Mouse (Mus musculus): ENCODE data around the gene Myrf.

Myrf gene

GRCm38 (mm10) chr19:10240654-10241305, at the start of gene Myrf:
Gene Myrf, minus strand, starts transcription at chr19:10240748.
- no peak for TF ChIP-seq GATA4 (IDR thresholded peaks at IDR 0.05; ENCODE audit: insufficient replicate concordance, low read length)

DNA sequence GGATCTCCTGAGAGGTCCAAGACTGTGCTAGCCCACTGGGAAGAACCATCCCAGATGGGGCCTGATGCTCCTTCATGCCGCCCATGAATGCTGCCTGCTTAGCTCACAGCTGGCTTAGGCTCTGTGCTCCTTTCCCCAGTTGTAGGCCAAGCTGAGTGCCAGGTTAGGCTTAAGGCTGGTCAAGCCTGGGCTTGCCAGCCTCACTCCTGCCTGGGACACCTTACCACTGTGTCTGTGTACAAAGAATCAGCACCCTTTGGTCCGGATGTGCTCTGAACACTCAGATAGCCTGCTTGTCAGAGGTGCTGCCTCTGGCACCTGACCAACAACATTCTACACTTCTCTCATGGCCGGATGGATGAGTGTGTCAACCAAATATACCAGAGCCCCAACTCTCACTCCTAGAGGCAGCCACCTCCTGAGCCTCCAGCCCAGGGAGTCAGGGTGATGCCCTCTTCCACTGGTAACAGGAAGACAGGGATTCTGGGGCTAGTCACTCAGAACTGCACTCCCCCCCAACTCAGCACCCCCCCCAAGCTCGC, 49.1 kb upstream of the Myrf start:
- no peak for TF ChIP-seq GATA4 (IDR thresholded peaks at IDR 0.05; ENCODE audit: insufficient replicate concordance, low read length)

- TF ChIP-seq GATA4 (IDR thresholded peaks at IDR 0.05; ENCODE audit: insufficient replicate concordance, low read length), result no peak
Observed at GRCm38 (mm10) chr19:10288125-10289040, 47.8 kb upstream of the Myrf start.

- no peak for TF ChIP-seq GATA4 (IDR thresholded peaks at IDR 0.05; ENCODE audit: insufficient replicate concordance, low read length)
Observed at GRCm38 (mm10) chr19:10286458-10286872, 45.9 kb upstream of the Myrf start.

- TF ChIP-seq GATA4 (IDR thresholded peaks at IDR 0.05; ENCODE audit: insufficient replicate concordance, low read length), result no peak
Observed at GRCm38 (mm10) chr19:10280771-10281540, 40.4 kb upstream of the Myrf start.

DNA sequence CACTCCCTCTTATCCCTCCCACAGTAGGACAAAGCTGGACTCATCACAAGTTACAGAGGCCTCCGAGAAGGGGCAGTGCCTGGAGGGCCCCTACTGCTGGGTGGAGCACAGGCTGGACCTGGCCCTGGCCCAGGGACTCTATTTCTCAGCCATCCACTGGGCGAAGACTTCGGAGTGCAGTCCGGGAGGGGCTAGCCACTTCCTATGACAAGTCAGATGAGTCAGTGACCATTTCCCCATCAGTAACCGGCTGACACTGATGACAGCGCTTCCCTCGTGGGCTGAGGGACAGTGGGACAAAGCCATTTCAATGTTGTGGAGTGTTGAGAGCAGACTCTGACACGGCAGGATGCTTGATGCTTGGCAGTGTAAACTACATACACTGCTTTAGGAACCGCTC, 39.1 kb upstream of the Myrf start:
- no peak for TF ChIP-seq GATA4 (IDR thresholded peaks at IDR 0.05; ENCODE audit: insufficient replicate concordance, low read length)

DNA sequence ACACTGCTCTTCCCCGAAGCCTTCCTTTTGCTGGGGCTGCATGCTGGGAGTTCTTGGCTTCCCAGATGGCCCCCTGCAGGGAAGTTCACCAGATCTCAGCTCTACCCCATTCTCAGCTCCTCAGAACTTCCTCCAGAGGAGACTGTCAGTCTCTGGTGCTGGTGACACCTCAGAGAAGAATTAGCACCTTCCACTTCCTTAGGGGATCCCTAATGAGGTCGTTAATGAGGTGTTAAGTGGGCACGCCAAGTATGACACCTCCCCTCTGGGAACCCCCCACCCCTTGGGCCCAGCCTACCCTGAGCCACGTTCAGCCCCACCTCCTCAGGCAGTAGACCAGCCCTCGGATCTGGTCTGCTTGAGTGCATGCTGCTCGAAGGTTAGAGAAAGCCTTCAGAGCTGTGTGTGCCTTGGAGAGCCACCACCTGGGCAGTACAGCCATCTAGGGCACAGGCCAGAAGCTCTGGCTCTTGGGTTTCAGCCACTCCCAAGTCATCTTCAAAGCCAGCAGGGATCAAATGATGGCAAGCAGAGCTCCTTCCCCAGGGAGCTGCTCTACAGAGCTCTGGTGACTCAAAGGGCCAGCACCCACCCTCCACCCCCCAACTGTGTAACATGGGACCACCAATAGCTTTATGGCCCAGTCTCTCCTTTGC, 38.2 kb upstream of the Myrf start:
- TF ChIP-seq GATA4 (IDR thresholded peaks at IDR 0.05; ENCODE audit: insufficient replicate concordance, low read length), result no peak

- TF ChIP-seq GATA4 (IDR thresholded peaks at IDR 0.05; ENCODE audit: insufficient replicate concordance, low read length), result no peak
Observed at GRCm38 (mm10) chr19:10277759-10278158, 37.2 kb upstream of the Myrf start.

DNA sequence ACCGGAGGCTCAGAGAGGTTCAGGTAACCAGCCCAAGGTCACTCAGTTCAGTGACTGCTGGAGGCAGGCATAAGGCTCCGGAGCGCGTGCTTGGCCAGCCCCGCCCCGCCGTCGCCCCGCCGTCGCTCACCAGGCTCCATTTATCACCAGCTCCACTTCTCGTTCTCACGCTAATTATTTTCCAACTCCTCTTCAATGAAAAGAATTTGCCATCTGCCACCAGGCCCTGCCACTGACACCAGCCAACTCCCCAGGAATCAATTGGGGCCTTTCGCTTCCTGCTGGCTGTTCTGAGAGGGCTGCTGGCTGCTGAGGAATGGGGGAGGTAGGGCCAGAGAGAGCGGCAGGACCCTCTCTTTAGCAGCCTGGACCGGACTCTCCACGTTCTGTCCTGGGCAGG, 36.8 kb upstream of the Myrf start:
- TF ChIP-seq GATA4 (IDR thresholded peaks at IDR 0.05; ENCODE audit: insufficient replicate concordance, low read length), result no peak

GRCm38 (mm10) chr19:10276483-10277144, 36.1 kb upstream of the Myrf start:
- TF ChIP-seq GATA4 (IDR thresholded peaks at IDR 0.05; ENCODE audit: insufficient replicate concordance, low read length), result no peak

DNA sequence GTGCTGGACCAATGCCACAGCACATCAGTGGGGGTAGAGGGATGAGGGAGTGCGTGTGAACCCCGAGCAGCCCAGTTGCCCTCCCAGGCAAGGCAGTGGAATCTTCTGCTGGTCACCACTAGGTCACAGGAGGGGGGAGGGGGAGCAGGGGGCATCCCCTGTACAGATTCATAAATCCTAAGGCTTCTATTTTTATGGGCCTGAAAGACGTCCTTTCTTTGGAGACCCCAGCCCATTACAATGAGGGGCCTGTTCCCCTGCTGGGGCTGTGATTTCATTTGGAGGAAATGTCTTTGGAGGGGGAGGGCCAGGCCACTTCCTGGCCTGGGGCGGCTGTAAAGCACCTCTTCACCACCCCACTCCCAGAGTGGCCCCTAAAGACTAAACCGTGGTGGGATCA, 33.5 kb upstream of the Myrf start:
- no peak for TF ChIP-seq GATA4 (IDR thresholded peaks at IDR 0.05; ENCODE audit: insufficient replicate concordance, low read length)

GRCm38 (mm10) chr19:10272746-10273145, 32.2 kb upstream of the Myrf start:
- TF ChIP-seq GATA4 (IDR thresholded peaks at IDR 0.05; ENCODE audit: insufficient replicate concordance, low read length), result no peak

DNA sequence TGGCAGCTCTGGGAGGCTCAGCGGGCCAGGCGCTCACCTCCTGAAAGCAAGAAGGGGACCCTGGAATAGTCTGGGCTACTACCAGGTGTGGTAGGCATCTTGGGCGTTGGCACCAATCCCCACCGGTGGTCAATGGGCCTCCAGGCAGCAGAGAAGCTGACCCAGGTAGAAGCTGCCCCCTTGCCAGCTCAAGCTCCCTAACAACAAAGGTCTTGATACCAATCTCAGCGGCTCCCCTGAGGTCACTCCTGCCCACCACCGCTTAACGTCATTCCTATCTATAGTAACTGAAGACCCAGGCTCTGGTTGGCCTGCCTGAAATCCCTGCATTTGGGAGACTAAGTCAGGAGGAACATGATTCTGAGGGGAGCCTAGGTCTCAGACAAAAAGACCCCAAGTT, 31.0 kb upstream of the Myrf start:
- no peak for TF ChIP-seq GATA4 (IDR thresholded peaks at IDR 0.05; ENCODE audit: insufficient replicate concordance, low read length)

DNA sequence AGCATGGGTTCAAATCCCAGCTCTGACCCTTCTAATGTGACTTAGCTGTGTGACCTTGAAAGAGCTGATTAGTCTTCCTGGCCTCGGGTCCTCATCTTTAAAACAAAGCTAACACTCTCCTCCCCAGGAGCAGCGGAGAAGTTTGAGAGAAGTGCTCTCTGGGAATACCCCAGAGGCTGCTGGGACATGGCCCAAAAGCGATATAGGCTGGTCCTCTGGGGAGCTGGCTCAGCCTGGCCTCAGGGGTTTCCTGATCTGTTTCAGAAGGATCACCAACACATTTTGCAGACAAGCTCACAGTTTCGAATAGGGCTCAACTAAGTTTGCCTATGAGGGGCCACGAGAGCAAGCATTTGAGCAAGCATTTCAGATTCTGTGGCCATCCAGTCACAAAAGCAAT, 29.8 kb upstream of the Myrf start:
- TF ChIP-seq GATA4 (IDR thresholded peaks at IDR 0.05; ENCODE audit: insufficient replicate concordance, low read length), result no peak

All from liver, adult (tissue).